Mouse (Mus musculus): ENCODE data around the gene Cotl1. TPM values are rescaled to one million over a fixed set of nuclear protein-coding genes. Genes with fewer than 3 reads are reported as not detected.

Gene Cotl1
- 104 and 158 TPM in 2 replicates for polyA plus RNA-seq (2015; fragmentation: Nextera tagmentation; extraction: Ambion mirVana)

DNA sequence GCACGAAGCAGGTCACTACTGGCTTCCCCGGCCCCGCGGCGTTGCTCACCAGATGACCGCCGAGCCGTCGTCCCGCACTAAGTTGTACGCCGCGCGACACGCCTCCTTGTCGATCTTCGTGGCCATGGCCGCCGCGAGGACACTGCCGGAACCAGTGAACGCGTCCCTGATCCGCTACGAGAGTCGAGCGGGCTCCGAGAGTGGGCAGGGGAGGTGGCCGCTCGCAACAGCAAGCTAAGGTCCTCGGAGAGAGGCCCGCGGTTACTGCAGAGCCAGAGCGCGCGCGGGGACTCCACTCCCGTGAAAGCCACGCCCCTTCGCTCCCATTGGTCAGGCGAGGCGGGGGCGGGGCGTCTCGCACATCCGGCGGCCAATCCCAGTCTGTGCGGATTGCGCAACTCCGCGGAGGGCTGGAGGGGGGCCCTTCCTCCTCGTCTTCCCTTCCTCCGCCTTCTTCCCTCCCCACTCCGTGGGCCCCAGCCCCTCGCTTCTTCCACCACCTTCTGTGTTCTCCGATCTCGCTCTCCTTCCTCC, at the start of gene Cotl1:
TSS of gene Cotl1 (minus strand) at position 270 of the 534 bp plus-strand sequence.
- peak within 1 kb of the TSS; percentile 89 for H3K27ac ChIP-seq (replicated peaks)
- under 1% methylated on average over 57 of the region's 57 CpGs for WGBS
- no peaks in the 10 kb centered on the region for H3K9me3 ChIP-seq (replicated peaks)
- H3K9ac ChIP-seq (replicated peaks) = peak within 1 kb of the TSS; percentile 85
- peak within 1 kb of the TSS; percentile 85 for H3K4me2 ChIP-seq
- H3K36me3 ChIP-seq = no peaks in the 10 kb centered on the region
- peaks cover 54% of the 10 kb centered on the region for H3K4me1 ChIP-seq
- H3K4me3 ChIP-seq (replicated peaks) = peak within 1 kb of the TSS; percentile 77
- no peaks in the 10 kb centered on the region for H3K27me3 ChIP-seq (replicated peaks)
- peak; percentile 95 for ATAC-seq (ENCODE audit: low FRiP score)

DNA sequence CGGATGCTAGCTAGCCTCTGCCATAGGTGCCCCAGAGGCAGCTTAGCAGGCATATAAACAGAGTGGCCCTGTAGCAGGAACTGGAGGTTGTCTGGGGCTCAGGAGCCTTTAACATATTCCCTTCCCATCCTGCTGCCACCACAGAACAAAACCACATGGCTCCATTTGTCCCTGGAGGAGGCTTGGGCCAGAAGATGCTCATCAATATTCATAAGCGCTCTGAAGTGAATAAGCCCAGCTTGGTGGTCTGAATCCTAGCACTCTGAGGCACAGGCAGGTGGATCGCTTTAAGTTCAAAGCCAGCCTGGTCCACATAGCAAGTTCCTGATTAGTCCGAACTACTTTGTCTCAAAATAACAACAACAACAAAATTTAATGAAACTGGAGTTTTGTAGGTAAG, 47.7 kb upstream of the Cotl1 start:
- H3K27ac ChIP-seq (replicated peaks) = no peak overlapping the region
- no peaks in the 10 kb centered on the region for H3K4me1 ChIP-seq
- ATAC-seq (ENCODE audit: low FRiP score) = no peak
- no peaks in the 10 kb centered on the region for H3K27me3 ChIP-seq (replicated peaks)
- no peak overlapping the region for H3K4me2 ChIP-seq
- H3K36me3 ChIP-seq = no peaks in the 10 kb centered on the region
- H3K4me3 ChIP-seq (replicated peaks) = no peak overlapping the region
- H3K9ac ChIP-seq (replicated peaks) = no peak overlapping the region
- H3K9me3 ChIP-seq (replicated peaks) = no peaks in the 10 kb centered on the region
- WGBS = 50% methylated on average over 4 of the region's 4 CpGs

DNA sequence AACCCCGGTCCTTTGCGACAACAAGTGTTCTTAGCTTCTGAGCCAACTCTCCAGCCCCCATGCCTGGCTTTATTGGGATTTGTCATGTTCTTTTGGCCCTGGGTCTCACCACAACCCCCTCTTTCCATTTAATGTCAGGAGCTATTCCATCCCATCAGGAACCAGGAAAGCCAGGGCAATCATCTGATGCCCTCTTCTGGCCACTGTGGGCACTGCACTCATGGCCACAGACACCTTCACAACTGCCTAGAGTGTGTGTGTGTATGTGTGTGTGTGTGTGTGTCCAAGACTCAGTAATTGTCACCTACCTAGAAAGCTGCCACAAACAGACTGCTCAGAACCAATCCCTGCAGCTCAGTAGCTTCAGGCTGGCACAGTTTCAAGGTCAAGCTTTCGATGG, 46.8 kb upstream of the Cotl1 start:
- ATAC-seq (ENCODE audit: low FRiP score) = no peak
- H3K9ac ChIP-seq (replicated peaks) = no peak overlapping the region
- no peaks in the 10 kb centered on the region for H3K9me3 ChIP-seq (replicated peaks)
- no peak overlapping the region for H3K4me3 ChIP-seq (replicated peaks)
- H3K4me1 ChIP-seq = no peaks in the 10 kb centered on the region
- no peaks in the 10 kb centered on the region for H3K27me3 ChIP-seq (replicated peaks)
- no peak overlapping the region for H3K27ac ChIP-seq (replicated peaks)
- no peaks in the 10 kb centered on the region for H3K36me3 ChIP-seq
- no peak overlapping the region for H3K4me2 ChIP-seq
- WGBS = 86% methylated on average over 3 of the region's 3 CpGs

DNA sequence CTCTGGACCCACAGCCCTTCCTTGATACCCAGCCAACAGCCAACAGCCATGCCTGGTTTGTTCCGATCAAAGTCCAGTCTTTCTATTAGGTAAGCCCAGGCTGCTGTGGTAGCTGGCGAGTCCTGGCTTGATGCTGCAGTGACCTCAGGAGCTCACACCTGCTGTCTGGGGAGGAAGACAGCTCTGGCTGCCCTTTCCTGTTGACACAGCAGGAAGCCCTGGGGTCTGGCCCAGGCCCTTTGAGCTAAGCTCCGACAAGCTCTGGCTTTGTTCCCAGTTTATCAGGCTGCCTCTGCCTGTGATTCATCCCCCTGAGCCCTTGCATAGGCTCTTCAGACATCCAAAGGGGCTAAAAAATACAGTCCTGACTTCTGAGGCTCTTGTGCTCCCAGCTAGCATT, 45.3 kb upstream of the Cotl1 start:
- Histone ChIP-seq H3K4me2 (no peak overlapping the region), H3K4me3 (replicated peaks) (no peak overlapping the region), H3K36me3 (no peaks in the 10 kb centered on the region), H3K4me1 (no peaks in the 10 kb centered on the region), H3K27me3 (replicated peaks) (no peaks in the 10 kb centered on the region), H3K9me3 (replicated peaks) (no peaks in the 10 kb centered on the region), H3K9ac (replicated peaks) (no peak overlapping the region), H3K27ac (replicated peaks) (no peak overlapping the region)
- ATAC-seq (ENCODE audit: low FRiP score) = no peak
- 35% methylated on average over 3 of the region's 3 CpGs for WGBS

DNA sequence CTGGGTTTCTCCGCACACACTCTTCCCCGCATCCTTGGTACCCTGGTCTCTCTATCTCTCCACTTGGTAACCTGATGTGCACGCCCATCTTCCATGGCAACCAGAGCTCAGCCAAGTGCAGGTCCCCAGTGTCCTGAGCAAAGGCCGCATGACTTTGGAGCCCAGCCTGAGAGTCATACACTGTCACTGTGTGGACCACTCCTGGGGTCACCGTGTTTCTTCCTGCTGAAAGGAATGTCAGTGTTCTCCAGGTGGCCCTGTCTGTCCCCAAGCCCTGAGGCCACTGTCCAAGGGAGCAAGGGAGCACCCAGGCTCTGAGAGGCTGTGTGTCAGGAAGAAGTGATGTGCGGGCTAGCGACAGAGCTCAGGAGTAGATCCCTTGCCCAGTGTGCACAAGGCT, 42.9 kb upstream of the Cotl1 start:
- Histone ChIP-seq H3K27me3 (replicated peaks) (no peaks in the 10 kb centered on the region), H3K4me1 (no peaks in the 10 kb centered on the region), H3K9me3 (replicated peaks) (no peaks in the 10 kb centered on the region), H3K36me3 (peaks cover 4% of the 10 kb centered on the region; the same call in 1 of the 2 replicates), H3K4me2 (no peak overlapping the region), H3K4me3 (replicated peaks) (no peak overlapping the region), H3K9ac (replicated peaks) (no peak overlapping the region), H3K27ac (replicated peaks) (no peak overlapping the region)
- ATAC-seq (ENCODE audit: low FRiP score) = no peak
- 94% methylated on average over 7 of the region's 7 CpGs for WGBS

DNA sequence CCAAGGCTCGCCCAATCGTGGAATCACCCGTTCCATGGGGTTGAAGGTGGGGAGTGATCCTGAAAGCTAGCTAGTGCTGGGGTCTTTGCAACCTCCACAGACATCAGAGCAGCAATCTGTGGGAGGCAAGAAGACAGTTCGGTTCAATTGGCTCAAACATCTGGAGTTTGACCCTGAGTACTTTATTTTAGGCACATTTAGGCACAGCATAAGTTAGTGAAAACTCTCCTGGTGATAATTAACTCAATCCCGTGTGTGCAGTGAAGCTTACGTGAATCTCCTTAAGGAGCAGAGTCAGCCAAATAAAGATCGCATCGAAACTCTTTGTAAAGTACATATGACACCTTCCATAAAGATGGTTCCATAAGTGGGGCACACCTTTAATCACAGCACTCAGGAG, 41.6 kb upstream of the Cotl1 start:
- Histone ChIP-seq H3K9ac (replicated peaks) (no peak overlapping the region), H3K9me3 (replicated peaks) (no peaks in the 10 kb centered on the region), H3K27me3 (replicated peaks) (no peaks in the 10 kb centered on the region), H3K4me1 (no peaks in the 10 kb centered on the region), H3K4me3 (replicated peaks) (no peak overlapping the region), H3K36me3 (peaks cover 11% of the 10 kb centered on the region), H3K4me2 (no peak overlapping the region), H3K27ac (replicated peaks) (no peak overlapping the region)
- 77% methylated on average over 8 of the region's 8 CpGs for WGBS
- ATAC-seq (ENCODE audit: low FRiP score) = no peak

DNA sequence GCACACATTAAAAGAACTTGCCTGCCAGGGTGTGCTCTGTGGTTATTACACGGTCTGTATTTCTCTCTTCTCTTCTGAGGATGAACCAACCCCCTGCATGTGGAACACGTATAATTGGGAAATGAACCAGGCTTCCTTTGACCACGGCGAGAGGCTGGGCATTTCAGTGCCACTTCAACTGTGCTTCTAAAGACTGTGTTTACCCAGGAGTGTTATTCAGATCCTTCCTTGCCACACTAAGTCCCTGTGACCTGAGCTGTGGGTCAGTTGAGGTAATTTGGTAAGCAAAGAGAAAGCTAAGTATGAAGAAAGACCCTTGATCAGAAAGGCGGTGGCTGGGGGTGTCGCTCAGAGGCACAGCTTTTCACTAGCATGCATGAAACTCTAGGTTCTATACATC, 41.0 kb upstream of the Cotl1 start:
- Histone ChIP-seq H3K9me3 (replicated peaks) (no peaks in the 10 kb centered on the region), H3K4me2 (no peak overlapping the region), H3K27ac (replicated peaks) (no peak overlapping the region), H3K9ac (replicated peaks) (no peak overlapping the region), H3K4me1 (no peaks in the 10 kb centered on the region), H3K4me3 (replicated peaks) (no peak overlapping the region), H3K27me3 (replicated peaks) (no peaks in the 10 kb centered on the region), H3K36me3 (peaks cover 17% of the 10 kb centered on the region)
- no peak for ATAC-seq (ENCODE audit: low FRiP score)
- 72% methylated on average over 6 of the region's 6 CpGs for WGBS

DNA sequence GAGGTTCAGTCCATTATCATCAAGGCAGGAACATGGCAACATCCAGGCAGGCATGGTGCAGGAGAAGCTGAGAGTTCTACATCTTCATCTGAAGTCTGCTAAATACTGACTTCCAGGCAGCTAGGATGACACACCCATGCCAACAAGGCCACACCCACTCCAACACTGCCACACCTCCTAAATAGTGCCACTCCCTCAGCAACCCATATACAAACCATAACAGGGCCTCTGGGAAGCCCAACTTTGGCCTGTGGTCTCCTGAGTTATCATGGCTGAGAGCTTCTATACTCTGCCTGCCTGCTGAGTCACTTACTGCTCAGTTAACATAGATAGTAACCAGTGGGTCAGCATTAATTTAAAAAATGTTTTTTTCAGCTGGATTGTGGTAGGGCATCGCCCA, 32.8 kb upstream of the Cotl1 start:
- H3K27ac ChIP-seq (replicated peaks) = no peak overlapping the region
- no peak for ATAC-seq (ENCODE audit: low FRiP score)
- no peak overlapping the region for H3K4me3 ChIP-seq (replicated peaks)
- WGBS = 96% methylated on average over 1 of the region's 1 CpGs
- peaks cover 6% of the 10 kb centered on the region for H3K9me3 ChIP-seq (replicated peaks)
- H3K4me1 ChIP-seq = no peaks in the 10 kb centered on the region
- H3K4me2 ChIP-seq = no peak overlapping the region
- H3K36me3 ChIP-seq = peaks cover 67% of the 10 kb centered on the region
- no peaks in the 10 kb centered on the region for H3K27me3 ChIP-seq (replicated peaks)
- H3K9ac ChIP-seq (replicated peaks) = no peak overlapping the region

DNA sequence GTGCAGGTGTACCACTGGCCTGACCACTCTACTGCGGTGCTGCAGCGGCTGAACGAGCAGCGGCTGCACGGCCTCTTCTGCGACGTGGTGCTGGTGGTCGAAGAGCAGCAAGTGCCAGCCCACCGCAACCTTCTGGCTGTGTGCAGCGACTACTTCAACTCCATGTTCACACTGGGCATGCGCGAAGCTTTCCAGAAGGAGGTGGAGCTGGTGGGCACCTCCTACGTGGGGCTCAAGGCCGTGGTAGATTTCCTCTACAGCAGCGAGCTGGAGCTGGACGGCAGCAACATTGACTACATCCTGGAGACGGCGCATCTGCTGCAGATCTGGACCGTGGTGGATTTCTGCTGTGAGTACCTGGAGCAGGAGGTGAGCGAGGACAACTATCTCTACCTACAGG, 29.3 kb upstream of the Cotl1 start:
- Histone ChIP-seq H3K4me2 (no peak overlapping the region), H3K4me3 (replicated peaks) (no peak overlapping the region), H3K9me3 (replicated peaks) (peaks cover 6% of the 10 kb centered on the region), H3K9ac (replicated peaks) (no peak overlapping the region), H3K4me1 (no peaks in the 10 kb centered on the region), H3K36me3 (peaks cover 52% of the 10 kb centered on the region), H3K27ac (replicated peaks) (no peak overlapping the region), H3K27me3 (replicated peaks) (no peaks in the 10 kb centered on the region)
- ATAC-seq (ENCODE audit: low FRiP score) = no peak
- WGBS = 84% methylated on average over 20 of the region's 20 CpGs

DNA sequence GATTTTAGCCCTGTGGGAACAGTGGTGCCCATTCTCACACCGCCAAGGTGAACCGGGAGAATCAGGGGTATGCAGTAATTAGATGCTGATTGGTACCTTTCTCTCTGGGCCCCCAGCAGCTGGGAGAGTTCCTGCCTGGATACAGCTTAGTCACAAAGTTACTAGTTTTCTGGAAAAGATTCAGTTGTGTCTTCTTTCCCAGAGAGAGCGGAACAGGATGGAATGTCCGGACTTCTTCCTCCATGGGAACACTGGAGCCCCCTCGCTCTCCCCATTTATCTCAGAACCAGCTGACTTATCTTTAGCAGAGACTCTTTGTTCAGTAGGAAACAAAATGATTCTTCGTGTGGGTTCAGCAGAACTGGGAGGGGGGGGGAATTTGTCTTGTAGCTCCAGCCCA, 22.4 kb upstream of the Cotl1 start:
- 8% methylated on average over 6 of the region's 6 CpGs for WGBS
- H3K27me3 ChIP-seq (replicated peaks) = no peaks in the 10 kb centered on the region
- H3K27ac ChIP-seq (replicated peaks) = 0 out of 2 replicates have a peak overlapping the region, but pooled peaks have one; percentile 70

DNA sequence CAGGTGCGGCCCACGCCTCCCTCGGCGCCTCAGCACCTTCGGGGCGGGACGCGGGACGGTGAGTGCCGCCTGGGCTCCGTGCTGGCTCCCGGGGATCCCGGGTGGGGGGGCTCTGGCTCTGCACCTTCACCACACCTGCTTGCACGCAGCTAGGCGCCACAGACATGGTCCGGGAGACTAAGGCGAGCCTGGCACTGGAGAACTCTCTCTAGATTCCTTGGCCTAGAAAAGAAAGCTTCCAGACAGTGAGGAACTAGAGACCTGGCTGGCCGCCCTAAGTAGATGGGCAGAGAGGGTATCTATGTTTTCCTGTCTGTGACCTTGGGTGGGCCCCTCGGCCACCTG, 22.0 kb upstream of the Cotl1 start:
- Histone ChIP-seq H3K4me1 (peaks cover 18% of the 10 kb centered on the region), H3K27ac (replicated peaks) (peak overlapping the region; percentile 70), H3K27me3 (replicated peaks) (no peaks in the 10 kb centered on the region), H3K9ac (replicated peaks) (peak overlapping the region; percentile 78), H3K36me3 (peaks cover 4% of the 10 kb centered on the region; the same call in 1 of the 2 replicates), H3K4me3 (replicated peaks) (peak overlapping the region; percentile 76), H3K4me2 (peak overlapping the region; percentile 70), H3K9me3 (replicated peaks) (no peaks in the 10 kb centered on the region)
- no peak for ATAC-seq (ENCODE audit: low FRiP score)
- WGBS = under 1% methylated on average over 17 of the region's 19 CpGs

More for the DNA sequence above, 22.4 kb upstream of the Cotl1 start:
- H3K4me3 ChIP-seq (replicated peaks) = peak overlapping the region; percentile 76
- H3K4me1 ChIP-seq = peaks cover 18% of the 10 kb centered on the region
- H3K4me2 ChIP-seq = peak overlapping the region; percentile 70
- ATAC-seq (ENCODE audit: low FRiP score) = no peak; the same call in 1 of the 2 replicates
- peaks cover 4% of the 10 kb centered on the region; the same call in 1 of the 2 replicates for H3K36me3 ChIP-seq
- peak overlapping the region; percentile 78 for H3K9ac ChIP-seq (replicated peaks)
- no peaks in the 10 kb centered on the region for H3K9me3 ChIP-seq (replicated peaks)

DNA sequence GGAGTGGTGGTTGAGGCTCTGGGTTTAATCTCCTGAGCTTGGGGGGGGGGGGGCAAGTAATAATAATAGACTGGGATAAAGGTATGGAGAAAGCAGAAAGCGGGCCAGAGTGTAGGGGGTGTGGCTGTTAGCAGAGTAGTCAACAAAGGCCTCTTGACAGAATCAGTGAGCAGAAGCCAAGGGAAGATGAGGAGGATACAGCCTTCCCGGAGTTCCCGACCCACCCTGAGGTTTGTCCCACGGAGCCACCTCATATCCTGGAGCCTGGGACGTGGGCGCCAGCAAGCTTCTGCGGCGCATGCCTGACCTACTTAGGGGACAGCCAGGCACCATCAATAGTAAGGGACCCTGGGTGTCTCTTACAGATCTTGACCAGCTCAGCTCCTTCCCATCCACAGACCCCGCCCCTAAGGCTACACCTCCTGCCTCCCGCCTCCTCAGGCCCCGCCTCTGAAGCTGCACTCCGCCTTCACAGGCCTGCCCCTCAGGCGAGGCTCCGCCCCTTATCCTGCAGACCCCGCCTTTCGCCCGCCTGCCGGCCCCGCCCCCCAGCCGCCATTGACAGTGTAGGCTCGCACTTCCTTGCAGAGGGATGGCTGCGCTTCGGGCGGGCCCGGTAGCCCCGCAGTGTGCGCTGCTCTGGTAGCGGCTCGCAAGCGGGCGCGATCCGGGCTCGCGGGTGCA, 21.5 kb upstream of the Cotl1 start, which contains the start of gene Klhl36:
TSS of gene Klhl36 (plus strand) at position 561 of the 684 bp plus-strand sequence.
- ATAC-seq (ENCODE audit: low FRiP score) = peak; percentile 97
- Histone ChIP-seq H3K27ac (replicated peaks) (peak within 1 kb of the TSS; percentile 70), H3K4me1 (peaks cover 18% of the 10 kb centered on the region), H3K4me2 (peak within 1 kb of the TSS; percentile 70), H3K36me3 (peaks cover 4% of the 10 kb centered on the region; the same call in 1 of the 2 replicates), H3K9me3 (replicated peaks) (no peaks in the 10 kb centered on the region), H3K9ac (replicated peaks) (peak within 1 kb of the TSS; percentile 78), H3K27me3 (replicated peaks) (no peaks in the 10 kb centered on the region), H3K4me3 (replicated peaks) (peak within 1 kb of the TSS; percentile 76)
- WGBS = under 1% methylated on average over 35 of the region's 35 CpGs
